Mouse (Mus musculus) cortical plate, adult 2 months (tissue): ENCODE measurements around the gene Plekhg1.

Experiments
- CTCF ChIP-seq: fragments of 200-500 bp; IDR thresholded peaks from 2 replicates; pipeline ENCODE4 v1.5.1; 2011; ENCODE audit warnings: mild to moderate bottlenecking, control low read depth, low read length; ENCODE audit not compliant: insufficient read depth; ENCODE audit errors: extremely low read depth
- POLR2A ChIP-seq: fragments of 200-500 bp; IDR thresholded peaks from 2 replicates; pipeline ENCODE4 v1.6.1; 2011; ENCODE audit warnings: mild to moderate bottlenecking, low read length, control low read depth; ENCODE audit not compliant: insufficient read depth; ENCODE audit errors: extremely low read depth

DNA sequence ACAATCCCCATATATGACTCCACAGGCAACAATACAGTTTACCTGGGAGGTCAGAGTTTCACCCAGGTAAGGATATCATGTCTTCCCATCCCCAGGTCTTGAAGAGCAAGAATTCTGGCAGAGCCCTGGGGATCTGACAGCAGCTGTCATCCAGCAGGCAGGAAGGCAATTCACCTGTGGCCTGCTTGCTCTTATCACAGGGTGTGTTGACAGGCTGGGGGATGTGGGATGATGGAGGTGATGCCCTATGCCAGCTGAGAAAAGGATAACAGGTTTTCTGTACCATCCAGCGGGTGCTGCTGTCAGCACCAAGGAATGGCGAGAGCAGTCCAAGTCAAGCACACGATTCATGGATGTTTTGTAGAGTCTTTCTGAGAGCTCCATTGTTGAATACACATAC, 30.1 kb upstream of the Plekhg1 start:
- no peak for TF ChIP-seq CTCF
- TF ChIP-seq POLR2A: no peak
